Mouse (Mus musculus) cerebellum, adult 9-11 months (tissue): ENCODE results near the gene Zkscan14.

Experiments
- DNase-seq: peaks from one replicate; pipeline ENCODE4 v3.0.0; 2022

Gene Zkscan14

DNA sequence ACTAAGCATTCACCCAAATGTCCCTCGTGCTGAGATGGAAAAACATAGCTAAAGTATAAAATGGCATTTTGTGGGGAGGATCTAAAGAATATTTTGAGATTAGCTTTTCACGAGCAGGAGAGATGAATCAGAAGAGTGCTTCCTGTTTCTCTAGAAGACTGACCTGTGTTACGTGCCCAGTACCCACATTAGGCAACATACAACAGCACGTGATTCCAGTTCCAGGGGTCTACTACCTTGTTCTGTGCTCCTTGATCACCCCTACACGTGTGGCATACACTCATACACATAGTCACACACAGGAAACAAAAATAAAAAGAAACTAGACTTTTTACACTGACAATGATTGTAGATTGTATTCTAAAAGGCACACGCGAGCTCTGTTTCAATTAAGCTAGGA is 1.3 kb downstream of the Zkscan14 start:
- DNase-seq, result no peak

DNA sequence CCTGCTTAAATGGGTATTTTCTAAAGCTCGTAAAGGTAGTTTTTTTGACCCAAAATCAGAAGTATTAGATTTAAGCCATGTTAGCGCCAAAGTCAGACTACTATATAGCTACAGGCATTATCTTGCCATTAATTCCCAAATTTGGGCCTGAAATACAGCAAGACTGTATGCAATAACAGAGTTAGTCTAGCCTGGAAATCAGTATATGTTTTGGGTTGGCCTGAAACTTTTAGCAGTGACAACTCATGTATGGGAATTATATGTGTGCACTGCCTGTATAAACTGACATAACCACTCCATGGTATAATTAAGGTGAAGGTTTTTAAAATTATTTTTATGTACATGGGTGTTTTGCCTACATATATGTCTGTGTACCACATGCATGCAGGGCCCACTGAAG is 9.7 kb downstream of the Zkscan14 start, which contains the start of gene Atp5j2:
TSS of gene Atp5j2 (minus strand) at position 101 of the 400 bp plus-strand sequence.
- no peak for DNase-seq

DNA sequence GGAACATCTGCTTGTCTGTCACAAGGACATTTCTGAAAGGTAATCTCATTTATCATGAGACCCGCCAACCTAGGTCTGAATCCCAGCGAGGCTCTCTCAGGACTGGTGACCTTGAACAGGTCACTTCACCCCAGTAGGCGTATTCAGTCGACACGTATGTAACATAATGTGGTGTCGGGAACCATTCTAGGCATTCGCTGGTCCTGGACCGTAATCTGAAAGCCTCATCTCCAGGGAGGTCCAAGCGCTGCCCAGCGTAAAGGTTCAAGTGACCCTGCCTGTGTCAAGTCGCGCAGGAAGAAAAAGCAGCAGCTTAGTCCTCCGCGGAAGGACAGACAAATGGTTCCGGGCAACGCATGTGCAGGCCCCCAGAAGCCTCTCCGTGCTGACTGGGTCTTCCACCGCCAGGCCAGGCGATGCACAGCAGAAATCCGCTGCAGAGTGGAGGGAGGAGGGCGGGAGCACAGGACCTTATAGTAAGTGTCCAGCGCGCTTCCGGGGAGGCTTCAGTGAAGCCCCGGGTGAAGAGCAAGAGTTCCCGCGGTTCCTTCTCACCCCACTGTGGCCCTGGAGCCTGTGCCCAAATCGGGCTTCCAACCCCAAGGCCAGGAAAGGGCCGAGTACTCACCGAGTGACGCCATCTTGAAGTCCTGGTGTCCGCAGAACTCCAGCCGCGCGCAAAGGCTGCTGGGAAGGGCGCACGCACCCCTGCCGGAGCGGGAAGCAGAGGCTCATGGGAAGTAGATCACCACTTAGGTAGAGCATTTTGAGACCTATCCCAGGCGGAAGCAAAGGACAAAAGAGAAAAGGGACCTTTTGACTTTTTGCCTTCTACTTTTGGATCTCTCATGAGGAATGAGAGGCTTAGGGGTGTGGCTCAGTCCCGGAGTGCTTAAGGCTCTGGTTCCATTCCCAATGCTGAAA is 10.5 kb downstream of the Zkscan14 start:
- DNase-seq, result peak; percentile 92

DNA sequence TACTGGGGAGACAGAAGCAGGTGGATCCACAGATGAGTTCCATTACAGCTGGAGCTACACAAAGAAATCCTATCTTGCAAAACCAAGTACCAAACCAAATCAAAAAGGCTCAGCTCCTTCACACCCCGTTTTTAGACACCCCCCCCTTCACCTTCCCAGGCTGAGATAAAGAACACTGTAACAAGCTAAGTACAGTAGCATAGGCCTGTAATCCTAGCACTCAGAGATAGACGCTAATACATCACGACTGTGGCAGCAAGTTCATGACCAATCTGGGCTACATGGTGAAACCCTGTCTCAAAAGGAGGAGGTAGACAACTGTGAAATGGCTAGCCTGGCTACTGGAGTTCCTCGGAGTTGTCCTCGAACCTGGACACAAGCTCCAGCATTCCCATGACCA is 11.3 kb downstream of the Zkscan14 start:
- no peak for DNase-seq

DNA sequence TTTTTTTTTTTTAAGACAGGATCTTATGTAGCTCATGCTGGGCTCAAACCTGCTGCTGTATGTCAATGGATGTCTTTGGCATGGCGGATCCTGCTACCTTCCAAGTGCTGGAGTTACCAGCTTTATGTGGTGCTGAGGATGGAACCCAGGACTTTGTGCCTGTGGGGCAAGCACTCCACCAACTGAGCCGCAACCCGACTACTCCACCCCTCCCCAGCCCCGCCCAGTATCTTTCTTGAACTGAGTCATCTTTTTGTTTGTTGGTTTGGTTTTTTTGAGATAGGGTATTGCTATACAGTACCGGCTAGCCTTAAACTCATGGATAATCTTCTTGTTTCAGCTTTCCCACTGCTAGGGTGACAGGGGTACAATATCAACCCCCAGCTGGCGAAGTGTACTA is 12.3 kb downstream of the Zkscan14 start:
- DNase-seq, result no peak

DNA sequence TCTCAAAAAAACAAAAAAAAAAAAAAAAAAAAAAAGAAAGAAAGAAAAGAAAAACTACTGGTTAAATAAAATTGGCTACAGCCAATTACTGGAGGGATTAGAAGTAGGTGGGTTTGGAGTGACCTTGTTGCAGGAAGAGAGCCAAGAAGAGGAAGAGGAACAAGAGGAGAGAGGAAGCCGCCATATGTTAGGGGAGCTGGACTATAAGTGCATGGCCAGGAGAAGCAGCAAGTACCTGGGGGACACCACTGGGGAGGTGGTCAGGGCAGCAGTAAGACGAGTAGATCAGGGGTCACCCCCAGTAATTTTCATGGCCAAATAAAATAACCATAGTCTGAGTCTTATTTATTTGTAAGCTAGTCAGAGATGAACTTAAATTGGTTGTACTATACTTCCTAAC is 16.4 kb downstream of the Zkscan14 start:
- no peak for DNase-seq

DNA sequence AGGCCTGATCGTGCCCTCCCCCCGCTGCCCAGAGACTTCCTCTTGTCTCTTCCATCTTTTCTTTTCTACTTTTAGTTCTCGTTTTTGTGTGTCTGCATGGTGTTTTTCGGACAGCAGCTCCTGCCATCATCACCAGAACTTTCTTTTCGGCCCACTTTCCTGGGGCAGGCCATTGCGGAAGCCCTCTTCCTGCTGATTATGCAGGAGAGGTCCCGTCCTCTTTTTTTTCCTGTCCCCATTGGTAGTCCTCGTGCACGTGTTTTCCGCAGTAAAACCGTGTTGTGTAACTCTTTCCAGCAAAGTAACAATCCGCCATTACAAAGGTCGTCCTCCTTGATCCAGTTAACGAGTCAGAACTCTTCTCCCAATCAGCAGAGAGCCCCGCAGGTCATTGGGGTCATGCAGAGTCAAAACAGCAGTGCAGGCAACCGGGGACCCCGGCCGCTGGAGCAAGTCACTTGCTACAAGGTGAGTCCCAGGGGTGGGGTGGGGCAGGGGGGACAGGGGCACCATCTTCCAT is 23.1 kb downstream of the Zkscan14 start:
- DNase-seq, result no peak

DNA sequence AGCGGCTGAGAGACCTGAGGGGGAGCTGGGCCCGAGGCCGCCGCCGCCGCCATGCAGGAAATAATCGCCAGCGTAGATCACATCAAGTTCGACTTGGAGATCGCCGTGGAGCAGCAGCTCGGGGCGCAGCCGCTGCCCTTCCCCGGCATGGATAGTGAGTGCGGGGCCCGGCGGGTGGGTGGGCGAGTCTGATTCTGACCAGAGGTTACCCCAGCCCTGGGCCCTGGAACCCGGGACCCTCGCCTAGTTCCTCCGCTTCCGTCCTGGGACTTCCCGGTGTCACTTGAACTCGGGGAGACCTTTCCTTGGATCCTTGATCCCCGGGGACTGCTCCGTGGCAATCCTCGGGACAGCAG is 34.4 kb downstream of the Zkscan14 start:
- no peak for DNase-seq

DNA sequence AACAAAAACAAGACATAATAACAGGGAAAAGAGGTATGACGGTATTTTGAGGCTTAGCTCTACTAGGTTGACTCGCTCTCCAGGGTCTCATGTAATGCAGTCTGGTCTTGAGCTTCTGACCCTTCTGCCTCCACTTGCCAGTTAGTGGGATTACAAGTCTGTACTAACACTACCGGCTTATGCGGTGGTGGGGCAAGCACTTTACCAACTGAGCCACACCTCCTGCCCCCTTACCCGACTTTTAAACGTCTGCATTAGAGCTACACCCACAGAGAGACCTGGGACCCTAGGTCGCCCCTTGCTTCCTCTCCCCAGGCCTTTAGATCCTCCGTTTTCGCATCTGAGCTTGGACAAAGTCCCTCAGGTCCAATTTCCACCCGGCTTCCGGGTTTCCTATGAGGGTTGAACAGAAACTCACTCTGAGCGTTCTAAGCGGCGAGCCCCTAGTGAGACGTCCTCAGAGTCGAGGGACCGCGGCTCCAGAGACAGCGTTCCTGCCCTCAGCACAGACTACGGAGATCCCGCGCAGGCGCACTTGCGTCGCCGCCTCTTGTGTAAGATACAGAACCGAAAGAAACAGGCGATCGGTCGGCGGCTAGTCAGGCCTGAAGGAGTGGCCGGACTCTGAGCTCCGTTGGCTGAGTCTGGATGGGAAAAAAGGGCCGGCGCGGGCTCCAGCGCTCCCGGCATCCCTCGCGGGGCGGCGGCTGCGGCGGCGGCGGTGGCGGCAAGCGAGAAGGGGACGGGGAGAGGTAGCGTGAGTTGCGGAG is 34.9 kb downstream of the Zkscan14 start, which contains the start of the genes Ptcd1 and Cpsf4:
TSS of gene Ptcd1 (minus strand) at position 573 of the 770 bp plus-strand sequence.
TSS of gene Cpsf4 (plus strand) at position 678 of the 770 bp plus-strand sequence.
- DNase-seq, result peak; percentile 98

DNA sequence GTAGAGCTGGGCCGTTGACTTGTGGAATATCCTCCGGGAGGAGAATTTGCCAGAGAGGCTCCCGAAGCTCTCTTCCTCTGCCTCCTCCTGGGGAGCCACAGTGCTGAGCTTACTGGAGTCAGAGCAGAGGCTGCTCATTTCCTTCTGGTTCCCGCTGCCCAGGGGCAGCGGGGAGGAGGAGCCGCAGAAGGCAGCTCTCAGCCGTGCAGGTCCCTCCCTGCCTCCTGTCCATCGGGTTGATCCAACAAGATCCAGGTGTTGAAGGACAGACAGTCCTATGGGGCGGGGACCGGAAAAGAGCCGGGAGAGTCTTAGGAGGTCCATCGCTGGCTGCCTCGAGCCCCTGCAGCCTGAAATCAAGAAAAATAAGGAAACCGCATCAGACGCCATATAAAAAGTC is 36.5 kb downstream of the Zkscan14 start:
- no peak for DNase-seq

DNA sequence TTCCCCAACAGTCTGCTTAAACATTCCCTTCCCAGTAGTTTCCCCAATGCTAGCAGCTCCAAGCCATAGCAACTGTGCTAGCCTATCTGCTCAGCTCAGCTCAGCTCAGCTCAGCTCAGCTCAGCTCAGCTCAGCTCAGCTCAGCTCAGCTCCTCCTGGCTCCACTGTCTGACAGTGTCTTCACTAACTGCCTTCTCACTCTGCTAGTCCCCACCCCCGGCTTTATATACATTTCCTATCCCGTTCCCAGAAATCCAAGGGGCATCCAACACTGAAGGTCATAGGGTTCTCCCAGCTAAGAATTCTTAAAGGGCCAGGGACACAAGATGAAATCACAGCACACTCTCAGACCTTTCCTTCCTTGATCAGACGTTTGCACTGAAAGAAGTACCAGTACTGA is 37.0 kb downstream of the Zkscan14 start:
- no peak for DNase-seq

DNA sequence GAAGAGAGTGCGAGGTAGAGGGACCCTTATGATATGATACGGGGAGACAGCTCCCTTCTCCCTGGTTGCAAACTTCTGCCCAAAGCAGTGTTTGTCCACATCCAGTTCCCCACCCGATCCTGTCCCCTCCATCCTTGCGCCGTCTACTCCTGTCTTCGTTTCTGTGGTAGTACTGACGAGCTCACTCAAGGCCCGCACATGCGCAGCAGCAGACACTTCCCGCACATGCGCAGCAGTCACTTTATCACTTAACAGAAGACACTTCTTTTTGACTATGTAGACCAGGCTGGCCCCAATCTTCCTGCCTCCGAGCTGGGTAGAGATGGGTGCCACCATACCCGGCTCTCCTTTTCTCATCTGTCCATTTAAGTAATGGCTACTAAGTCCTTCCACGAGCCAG is 40.3 kb downstream of the Zkscan14 start:
- no peak for DNase-seq

DNA sequence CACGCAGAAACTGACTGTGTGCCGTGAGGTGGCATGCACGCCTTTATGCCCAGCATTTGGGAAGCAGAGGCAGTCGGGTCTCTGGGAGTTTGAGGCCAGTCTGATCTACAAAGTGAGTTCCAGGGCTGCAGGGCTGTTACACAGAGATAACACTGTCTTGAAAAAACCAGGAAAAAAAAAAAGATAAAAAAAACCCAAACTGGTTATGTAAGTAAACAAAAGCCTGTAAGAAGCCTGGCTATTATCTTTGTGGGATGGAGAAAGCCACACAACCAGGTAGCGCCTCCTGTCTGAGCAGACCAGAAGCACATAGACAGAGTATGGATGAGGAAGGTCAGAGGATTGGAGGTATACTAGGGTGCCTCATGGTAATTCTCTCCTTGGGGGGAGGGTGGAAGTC is 49.0 kb downstream of the Zkscan14 start:
- no peak for DNase-seq

DNA sequence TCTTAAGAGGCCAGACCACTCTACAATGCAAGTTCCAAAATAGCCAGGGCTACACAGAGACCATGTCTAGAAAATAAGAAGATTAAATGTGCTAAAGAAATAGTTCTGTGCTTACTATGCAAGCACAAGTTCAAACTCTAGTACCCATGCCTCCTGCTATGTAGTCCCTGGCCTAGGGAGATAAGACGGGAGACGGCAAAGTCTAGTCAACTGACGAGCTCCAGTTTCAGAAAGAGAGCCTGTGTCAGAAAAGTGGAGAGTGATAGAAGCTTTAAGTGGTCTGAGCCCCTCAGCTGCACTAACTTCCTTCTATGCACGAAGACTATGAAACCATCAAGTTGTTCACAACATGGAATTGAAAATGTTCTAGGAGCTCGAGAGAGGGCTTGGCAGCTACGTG is 52.4 kb downstream of the Zkscan14 start:
- no peak for DNase-seq

DNA sequence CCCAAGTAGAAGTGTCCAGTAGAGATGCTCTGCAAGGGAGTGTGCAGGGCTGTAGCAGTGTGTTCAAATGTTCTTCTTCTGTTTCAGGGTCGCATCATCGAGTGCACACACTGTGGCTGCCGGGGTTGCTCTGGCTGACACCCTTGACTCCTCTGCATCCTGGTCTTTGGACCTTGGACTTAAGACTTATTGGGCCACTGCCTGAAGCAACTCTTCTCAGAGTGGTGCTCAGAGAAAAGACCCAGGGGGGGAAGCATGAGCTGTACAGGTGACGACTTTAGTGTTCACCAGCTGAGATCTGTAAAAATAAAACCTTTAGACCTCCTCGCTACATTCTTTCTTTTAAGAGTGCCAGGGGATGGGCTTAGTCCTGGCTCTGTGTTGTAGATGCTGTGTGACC is 53.9 kb downstream of the Zkscan14 start:
- no peak for DNase-seq
